Mouse (Mus musculus): ENCODE measurements around the gene Lbp.

DNA sequence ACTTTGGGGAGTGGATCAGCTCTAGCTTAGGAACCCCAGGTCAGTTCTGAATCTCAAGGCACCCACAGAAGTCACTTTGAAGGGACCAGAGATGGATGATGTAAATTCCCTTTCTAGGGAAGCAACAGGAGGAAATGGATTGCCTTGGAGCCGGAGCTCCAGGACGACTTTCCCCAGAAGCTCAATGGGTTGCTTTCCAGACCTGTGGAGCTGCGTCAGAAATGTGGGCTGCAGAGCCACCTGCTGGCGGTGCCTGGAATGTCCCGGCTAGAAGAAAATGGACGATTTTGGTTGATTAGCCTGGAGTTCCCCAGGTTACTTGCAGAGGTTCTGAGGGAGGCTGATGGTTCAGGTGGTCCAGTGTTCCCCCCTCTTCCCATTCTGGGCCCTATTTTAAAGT, 41.6 kb downstream of the Lbp start:
- TF ChIP-seq CTCF (IDR thresholded peaks at IDR 0.05; ENCODE audit: control insufficient read depth, insufficient read depth, insufficient read length) (peak; percentile 82), MYOD1 (IDR thresholded peaks at IDR 0.05; ENCODE audit: control insufficient read depth, insufficient read length, low read depth) (no peak), MYOG (IDR thresholded peaks at IDR 0.05; ENCODE audit: control insufficient read depth, extremely low read depth, insufficient read length) (no peak), USF1 (IDR thresholded peaks at IDR 0.05; ENCODE audit: low read depth) (no peak), MAX (IDR thresholded peaks at IDR 0.05) (no peak), CEBPB (IDR thresholded peaks at IDR 0.05; ENCODE audit: low read depth) (no peak), FOSL1 (IDR thresholded peaks at IDR 0.05; ENCODE audit: insufficient read depth, low read length, poor library complexity, severe bottlenecking) (no peak)
